Mouse (Mus musculus) olfactory bulb, adult 2 months (tissue): ENCODE data around the gene 4833427G06Rik.

Source experiments
- CTCF ChIP-seq: fragments of 200-500 bp; IDR thresholded peaks from 2 replicates; pipeline ENCODE4 v1.5.1; 2012; ENCODE audit warnings: low read depth, mild to moderate bottlenecking, low read length, moderate library complexity; ENCODE audit not compliant: insufficient read depth
- POLR2A ChIP-seq: fragments of 200-500 bp; IDR thresholded peaks from 2 replicates; pipeline ENCODE4 v1.6.1; 2012; ENCODE audit warnings: mild to moderate bottlenecking, low read depth, low read length, moderate library complexity; ENCODE audit not compliant: insufficient read depth

- TF ChIP-seq POLR2A (no peak), CTCF (no peak)
These were observed 2.1 kb upstream of the 4833427G06Rik start for GRCm38 (mm10) chr9:51103808-51104514.
